Mouse (Mus musculus) gastrocnemius, adult 2 months (tissue): ENCODE measurements at regions not wholly inside any gene's neighbourhood (a gene's known extent, or its start where the extent isn't known, plus 50 kb on each side); places are given as distances from the start of the nearest gene placed in this dataset.
"Not testable (repeated sequence)": the region's sequence is repeated elsewhere in the genome, so short reads cannot be mapped to it uniquely, and the experiment has no call there.

Source experiments
- DNase-seq: peaks from one replicate; pipeline ENCODE4 v3.0.0; 2022
- H3K27ac ChIP-seq: fragments of 200-600 bp; 2 replicates; pipeline ENCODE4 v1.8.1; 2022; ENCODE audit warnings: mild to moderate bottlenecking
- H3K4me3 ChIP-seq: fragments of 200-600 bp; 2 replicates; pipeline ENCODE4 v1.8.1; 2022; ENCODE audit warnings: mild to moderate bottlenecking, moderate library complexity
- CTCF ChIP-seq: fragments of 200-600 bp; IDR thresholded peaks from 2 replicates; pipeline ENCODE4 v1.8.1; 2022; ENCODE audit warnings: antibody characterized with exemption, mild to moderate bottlenecking, moderate library complexity
- intact Hi-C: fragments of 180-260 bp; cut with DNase I; formaldehyde crosslinking; loops from one replicate; pipeline ENCODE4 v1.15.1; 2025

GRCm38 (mm10) chr12:21784403-21784802 lies 367.0 kb upstream of the Ywhaq start:
- H3K27ac ChIP-seq, intact Hi-C loops: not testable (repeated sequence)
- H3K4me3 ChIP-seq = peak overlapping the region; percentile 54
- peak; percentile 17 for DNase-seq
- peak; percentile 7; the same call in 1 of the 2 replicates for TF ChIP-seq CTCF

GRCm38 (mm10) chr12:21778717-21779116 lies 361.3 kb upstream of the Ywhaq start:
- peak overlapping the region; percentile 54 for H3K4me3 ChIP-seq

GRCm38 (mm10) chr12:21778308-21778707 lies 360.9 kb upstream of the Ywhaq start:
- intact Hi-C loops, H3K27ac ChIP-seq, DNase-seq: not testable (repeated sequence)
- peak overlapping the region; percentile 54 for H3K4me3 ChIP-seq

More at GRCm38 (mm10) chr12:21778717-21779116, 361.3 kb upstream of the Ywhaq start:
- intact Hi-C loops, DNase-seq, H3K27ac ChIP-seq: not testable (repeated sequence)

GRCm38 (mm10) chr12:21767717-21768116 lies 350.3 kb upstream of the Ywhaq start:
- H3K4me3 ChIP-seq, intact Hi-C loops, H3K27ac ChIP-seq, DNase-seq: not testable (repeated sequence)
